Mouse (Mus musculus) heart, adult 8-10 months (tissue): ENCODE data around the gene Cdh23. TPM values are rescaled to one million over a fixed set of nuclear protein-coding genes. Genes with fewer than 3 reads are reported as not detected.
A peak's percentile ranks its signal among the peaks of the same experiment; 100 is the strongest.

Experiments used
- DNase-seq: peaks from one replicate; pipeline ENCODE4 v3.0.0; 2022; ENCODE audit warnings: low spot score
- total RNA-seq, 4 experiments: library from RNA; stranded (reverse); gene quantifications; 2 replicates each; pipeline ENCODE4 v1.2.4; 2022

The Cdh23 gene
- total RNA-seq, 4 experiments from 2014 or later: 5.5 to 7.6 (median 5.6) TPM

DNA sequence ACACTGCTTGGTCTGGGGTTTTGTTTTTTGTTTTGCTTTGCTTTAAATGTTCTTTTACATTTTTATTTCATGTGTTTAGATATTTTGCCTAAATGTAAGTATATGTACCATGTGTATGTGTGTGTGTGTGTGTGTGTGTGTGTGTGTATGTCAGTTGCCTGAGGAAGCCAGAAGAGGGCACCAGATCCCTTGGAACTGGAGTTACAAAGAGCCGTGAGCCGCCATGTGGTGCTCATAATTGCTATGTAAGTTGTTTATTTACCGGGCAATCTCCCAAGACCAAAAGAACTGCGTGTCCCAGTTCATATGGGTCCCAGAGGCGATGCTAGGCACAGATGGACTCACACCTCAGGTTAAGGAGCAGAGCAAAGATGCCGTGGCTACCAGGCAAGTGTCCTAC, 214.9 kb downstream of the Cdh23 start:
- DNase-seq: no peak

DNA sequence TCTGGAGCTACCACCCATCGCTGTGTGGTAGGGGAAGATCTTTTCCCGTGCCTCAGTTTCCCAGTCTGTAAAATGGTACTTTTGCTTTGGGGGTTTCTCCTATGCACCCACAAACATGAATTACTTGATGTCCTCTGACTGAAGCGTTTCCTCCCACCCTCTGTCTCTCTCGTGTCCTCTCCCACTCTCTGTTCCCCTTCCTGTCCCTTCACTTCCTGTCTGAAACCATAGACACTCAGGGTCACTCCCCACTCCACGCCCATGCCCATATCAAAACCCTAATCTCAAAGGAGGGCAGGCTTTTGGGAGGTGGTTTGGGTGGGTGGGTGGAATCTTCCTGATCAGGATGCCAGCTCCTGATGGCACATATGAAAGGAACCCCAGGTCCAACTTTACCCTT, 221.7 kb downstream of the Cdh23 start:
- DNase-seq: no peak

DNA sequence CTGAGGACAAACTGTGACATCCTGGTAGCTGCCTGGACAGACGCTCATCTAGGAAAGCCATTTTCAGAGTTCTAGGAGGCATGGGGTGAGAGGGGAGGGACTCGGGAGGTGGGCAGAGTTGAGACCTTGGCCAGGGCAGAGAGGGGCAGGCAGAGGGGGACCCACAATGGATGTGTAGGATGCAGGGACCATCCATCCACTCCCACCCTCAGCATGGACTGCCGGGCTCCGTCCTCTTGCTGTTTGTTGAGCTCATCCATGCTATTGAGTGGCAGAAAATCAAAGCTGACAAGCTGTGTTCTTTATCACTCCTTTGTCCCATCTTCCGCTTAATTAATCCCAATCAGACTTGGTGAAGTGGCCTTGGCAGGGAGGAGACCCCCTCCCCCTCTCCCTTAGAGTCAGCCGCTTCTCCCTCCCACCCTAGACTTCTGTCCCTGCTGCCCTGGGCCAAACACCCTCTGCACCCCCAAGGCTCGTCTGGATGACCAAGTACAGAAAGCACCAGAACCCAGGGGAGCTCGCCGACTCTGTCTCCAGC, 222.4 kb downstream of the Cdh23 start:
- DNase-seq: no peak

DNA sequence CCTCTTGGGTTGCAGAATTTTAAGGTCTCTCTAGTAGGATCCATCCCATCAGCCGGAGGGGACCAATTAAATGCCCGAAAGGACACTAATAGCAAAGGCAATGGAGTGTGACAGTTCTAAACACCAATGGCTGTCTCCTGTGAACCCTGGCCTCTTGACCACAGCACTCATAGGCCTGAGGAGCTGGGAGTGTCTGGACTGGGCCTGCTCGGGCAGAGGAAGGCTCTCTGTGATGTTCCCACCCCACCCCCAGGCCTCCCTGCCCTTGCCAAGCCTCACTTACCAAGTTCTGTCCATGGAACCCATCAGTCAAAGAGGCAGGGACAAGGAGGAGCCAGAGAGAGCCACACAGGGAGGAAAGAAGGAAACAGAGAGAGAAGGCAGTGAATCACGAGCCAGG, 228.5 kb downstream of the Cdh23 start:
- no peak for DNase-seq

DNA sequence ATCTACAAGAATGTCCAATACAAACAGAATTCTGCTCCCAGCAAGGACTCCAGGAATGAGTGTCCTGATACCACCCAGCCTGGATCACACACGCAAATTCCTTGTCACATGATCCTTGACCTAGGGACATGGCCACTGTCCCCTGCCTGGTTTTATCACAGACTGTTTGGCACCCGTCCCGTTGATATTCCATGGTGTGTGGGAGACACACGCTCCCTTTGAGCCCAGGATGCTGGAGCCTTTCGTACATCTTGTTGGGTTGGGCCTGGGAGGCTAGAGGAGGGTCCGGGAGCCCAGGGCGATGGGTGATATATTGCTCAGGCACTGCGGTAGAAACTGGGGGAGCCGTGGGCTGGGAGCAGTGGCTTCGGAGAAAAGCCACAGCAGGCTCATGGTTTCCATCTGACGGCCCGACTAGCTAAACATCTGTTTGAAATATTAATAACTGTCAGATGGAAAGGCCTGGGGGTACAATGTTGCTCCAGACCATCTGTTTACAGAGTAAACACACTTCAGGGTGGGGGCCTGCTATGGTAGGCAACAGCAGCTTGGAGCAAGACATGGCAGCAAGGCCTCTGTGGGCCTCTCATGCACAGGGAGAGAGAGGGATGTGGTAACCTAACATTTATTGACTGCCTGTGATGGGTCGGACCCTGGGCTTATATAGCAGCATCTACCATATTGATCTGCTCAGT, 232.2 kb downstream of the Cdh23 start:
- DNase-seq: no peak

DNA sequence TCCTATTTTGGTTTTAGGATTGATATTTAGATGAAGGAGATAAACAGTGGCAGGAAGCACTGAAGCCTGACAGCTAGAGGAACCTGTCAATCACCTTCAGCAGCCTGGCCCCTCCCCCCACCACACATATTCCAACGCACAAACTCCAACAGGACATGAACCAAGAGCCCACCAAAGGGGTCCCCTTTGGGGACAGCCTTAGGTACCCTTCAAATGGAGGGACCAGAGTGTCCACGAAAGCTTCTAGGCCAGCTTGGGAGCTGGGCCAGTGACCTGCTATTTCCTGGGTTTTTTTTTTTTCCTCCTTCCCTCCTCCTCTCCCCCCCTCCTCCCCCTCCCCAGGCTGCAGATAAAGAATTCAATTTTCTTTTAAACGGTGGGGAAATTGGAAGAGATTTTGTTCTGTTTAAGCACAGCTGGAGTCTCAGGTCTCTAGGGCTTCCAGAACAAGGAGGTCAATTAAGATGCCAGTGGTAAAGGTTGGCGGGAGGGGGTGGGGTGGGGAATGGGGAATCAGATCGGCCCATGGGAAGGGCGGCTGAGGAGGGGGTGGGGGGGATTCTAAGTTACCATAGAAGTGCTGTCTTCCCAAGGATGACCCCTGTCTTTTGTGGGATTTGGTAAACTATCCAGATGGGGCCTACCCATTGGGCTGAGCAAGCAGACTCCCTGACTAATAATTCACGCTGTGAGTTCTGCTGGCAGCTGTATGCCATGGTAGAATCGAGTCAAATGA, 239.5 kb downstream of the Cdh23 start:
- DNase-seq: no peak

DNA sequence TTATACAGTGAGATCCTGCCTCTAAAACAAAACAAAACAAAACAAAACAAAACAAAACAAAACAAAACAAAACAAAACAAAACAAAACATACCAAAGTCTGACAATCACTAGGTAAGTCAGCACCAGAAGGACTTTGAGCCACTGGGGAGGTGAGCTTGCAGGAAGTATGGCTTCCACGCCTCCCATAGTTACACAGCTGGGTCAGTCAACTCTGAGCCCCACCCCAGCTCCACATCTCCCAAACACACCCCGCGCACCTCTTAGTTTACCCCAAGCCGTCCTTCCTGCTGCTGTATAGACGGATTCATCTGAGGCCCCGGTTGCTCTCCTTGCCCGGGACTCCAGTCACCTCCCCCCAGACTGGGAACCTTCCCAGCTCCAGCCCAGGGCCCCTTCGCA, 241.1 kb downstream of the Cdh23 start:
- no peak for DNase-seq

DNA sequence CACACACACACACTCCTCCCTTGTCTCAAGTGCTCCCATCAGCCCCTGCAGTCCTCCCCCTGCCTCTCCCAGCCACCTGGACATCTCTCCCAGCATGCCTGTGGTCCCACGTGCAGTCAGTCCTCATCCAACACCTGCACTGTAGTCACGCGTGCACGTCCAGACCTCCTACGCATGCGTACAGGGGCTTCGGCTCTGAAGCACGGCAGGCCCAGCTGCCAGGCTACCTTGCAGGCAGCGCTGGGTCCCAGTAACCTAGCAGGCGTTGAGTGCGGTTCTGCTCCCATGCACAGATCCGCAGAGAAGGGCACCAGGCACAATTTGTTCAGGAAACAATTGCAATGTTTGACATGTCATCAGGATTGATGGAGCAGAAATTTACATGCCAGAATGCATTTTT, 249.1 kb downstream of the Cdh23 start:
- DNase-seq: no peak

DNA sequence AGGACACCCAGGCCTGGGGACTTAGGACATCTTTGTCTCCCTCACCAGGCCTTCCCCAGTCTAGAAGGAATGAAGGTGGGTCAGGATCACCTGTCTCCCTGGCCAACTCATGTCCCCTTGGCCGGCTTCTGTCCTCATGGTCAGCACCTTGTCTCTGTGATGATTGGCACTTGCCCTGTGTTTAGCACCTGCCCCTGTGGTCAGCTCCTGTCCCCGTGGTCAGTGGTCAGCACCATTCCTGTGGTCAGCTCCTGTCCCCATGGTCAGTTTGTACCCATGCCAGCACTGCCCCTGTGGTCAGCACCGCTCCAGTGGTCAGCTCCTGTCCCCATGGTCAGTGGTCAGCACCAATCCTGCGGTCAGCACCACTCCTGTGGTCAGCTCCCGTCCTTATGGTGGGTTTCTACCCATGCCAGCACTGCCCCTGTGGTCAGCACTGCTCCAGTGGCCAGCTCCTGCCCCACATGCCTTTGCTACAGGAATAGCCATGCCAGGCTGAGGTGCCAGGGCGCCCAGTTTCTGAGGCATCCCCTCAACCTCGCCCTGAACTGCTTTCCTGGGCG, 251.2 kb downstream of the Cdh23 start:
- DNase-seq: no peak

DNA sequence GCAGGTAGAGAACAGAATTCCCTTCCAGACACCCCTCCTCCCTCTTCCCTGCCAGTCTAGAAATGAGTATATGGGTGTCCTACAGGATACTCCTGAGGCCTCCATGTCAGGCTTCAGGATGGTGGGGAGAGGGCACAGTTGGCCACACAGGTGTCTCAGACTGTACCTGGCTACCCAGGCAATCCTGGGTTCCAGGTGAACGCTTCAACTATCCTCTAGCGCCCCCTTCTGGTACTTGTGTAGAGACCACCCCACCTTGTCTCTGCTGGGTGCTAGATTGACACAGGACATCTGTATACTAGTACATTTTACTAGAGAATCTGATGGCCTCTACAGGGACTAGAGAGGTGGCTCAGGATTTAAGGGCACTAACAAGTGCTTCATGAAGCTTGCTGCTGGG, 253.2 kb downstream of the Cdh23 start:
- DNase-seq: no peak

DNA sequence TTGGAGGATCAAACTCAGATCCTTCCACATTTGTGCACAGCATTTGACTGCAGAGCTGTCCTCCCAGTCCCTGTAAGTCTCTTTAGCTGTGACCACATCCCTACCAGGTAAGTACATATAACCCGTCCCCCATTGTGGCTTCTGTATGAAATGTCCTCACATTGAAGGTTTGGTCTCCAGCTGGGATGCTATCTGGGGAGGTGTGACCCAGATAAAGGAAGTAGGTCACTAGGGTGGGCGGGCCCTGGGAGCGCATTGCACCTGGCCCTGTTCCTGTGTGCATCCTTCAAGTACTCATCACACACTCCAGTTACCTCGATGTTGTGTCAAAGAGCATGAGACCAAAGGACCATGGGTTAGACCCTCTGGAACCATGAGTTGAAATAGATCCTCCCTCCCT, 254.0 kb downstream of the Cdh23 start:
- DNase-seq: no peak

DNA sequence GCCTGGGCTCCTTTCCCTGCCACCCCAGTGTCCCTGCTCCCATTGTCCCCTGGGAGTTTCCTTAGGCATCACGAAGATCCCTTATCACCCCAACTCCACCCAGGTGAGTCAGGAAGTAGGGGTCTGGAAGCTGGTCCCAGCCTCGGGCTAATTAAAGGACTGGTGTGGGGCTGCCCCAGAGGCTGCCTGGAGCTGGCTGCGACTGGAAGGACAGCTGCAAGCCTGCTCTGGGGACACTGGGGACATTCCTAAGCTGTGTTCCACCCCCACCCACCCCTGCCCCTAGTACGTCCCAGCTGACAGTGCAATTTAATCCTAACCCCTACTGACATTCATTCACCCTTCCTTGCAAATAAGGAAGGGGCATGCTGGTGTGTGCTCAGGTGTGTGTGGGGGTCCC, 263.6 kb downstream of the Cdh23 start:
- no peak for DNase-seq

DNA sequence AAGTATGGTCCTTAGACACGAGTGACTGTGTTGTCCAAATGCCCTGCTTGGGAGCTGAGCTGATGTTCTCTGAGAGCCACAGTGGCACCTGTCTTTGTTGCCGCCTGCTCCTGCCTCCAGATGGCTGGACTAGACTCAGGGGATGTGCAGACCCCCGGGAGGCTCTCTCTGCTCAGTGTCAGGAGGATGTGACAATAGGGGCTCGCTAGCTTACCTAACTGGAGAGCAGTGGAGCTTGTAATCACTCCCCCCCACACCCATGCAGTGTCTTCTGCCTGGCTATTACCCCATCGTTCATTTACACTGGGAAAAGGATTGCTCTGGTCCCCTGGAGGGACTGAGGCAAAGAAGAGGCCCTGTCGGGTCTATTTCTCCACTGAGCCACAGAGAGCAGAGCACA, 265.7 kb downstream of the Cdh23 start:
- no peak for DNase-seq

DNA sequence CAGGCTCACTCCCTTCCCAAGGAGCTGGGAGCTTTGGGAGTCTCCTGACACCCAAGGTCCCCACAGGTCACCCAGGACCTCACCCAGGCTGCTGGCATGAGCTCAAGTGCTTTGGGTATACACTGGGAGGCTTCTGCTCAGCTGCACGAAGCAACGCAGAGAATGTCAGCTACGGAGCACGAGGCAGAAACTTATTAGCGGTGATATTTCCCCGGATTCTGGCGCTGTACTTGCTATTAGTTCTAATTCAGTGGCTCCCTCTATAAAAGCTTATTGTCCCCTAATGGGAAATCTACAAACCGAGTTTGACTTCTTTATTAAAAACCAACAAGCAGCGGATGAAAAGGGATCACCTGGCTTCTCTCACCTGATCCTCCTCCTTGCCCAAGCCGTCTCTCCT, 266.3 kb downstream of the Cdh23 start:
- DNase-seq: no peak

DNA sequence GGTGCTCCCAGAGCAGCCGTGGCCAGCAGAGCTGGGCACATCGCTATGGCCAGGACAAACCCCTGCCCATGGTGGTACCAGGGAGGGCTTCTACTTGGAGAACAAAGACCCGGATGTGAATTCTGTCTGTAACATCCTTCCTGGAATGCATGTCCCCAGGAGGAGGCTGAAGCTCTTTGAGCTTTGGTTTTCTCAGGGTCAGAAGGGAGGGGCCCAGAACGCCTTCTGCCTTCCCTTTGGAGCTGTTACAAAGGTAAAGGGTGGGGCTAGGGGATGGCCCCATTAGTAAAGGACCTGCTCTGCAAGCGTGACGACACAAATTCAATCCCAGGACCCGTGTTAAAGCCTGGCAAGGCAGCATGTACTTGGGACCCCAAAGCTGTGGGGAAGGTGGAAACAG, 273.5 kb downstream of the Cdh23 start:
- no peak for DNase-seq

DNA sequence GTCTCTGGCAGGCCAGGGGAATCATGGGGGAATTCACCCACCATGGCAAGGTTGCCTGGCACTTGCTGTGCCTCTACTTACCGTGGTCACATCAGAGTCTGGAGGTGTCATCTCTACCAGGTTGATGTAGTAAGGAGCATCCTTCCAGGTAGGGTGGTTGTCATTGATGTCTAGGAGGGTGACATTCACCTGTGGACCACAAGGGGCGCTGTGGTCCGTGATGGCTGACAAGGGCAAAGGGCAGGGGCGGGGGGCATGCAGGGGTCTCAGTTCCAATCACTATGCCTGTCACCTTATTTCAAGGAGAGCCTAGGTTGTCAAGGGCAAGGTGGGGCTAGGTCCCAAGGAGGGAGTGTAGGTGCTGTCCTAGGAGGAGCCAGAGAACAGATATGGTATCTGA, 276.7 kb downstream of the Cdh23 start:
- DNase-seq: no peak

DNA sequence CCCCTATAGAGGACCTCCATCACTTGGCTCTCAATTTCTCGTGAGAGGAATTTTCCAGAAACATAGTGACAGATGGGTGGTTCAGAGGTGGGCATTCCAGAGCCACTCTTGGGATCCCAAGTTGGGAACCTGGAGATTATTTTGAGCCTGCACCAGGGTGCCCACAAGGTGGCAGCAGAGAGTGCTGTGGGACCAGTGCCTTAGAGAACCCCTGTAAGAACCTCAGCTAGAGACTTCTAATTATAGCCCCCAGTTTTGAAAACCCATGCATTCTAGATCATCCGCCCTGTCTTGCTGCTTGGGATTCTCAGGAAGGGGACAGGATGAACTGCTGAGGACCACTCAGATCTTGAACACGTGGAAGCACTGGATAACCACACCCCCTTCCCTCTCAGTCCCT, 278.2 kb downstream of the Cdh23 start:
- peak; percentile 45 for DNase-seq

DNA sequence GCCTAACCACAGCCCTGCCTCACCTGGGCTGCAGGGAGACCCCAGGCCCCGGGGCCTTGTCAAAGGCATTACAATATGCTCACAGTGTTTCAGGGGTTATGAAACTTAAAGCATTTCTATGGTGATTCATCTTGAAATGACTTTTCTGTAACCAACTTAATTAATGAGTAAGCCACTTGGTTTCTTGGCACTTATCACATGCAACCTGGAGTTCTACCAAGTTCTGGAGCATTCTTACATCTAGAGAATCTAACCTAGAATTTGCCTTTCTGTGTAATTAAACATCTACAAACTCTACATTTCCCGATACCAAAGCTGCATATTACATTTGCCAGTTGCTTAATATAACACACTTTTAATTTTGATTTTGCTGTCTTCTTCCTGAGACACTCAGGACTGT, 279.2 kb downstream of the Cdh23 start:
- no peak for DNase-seq

DNA sequence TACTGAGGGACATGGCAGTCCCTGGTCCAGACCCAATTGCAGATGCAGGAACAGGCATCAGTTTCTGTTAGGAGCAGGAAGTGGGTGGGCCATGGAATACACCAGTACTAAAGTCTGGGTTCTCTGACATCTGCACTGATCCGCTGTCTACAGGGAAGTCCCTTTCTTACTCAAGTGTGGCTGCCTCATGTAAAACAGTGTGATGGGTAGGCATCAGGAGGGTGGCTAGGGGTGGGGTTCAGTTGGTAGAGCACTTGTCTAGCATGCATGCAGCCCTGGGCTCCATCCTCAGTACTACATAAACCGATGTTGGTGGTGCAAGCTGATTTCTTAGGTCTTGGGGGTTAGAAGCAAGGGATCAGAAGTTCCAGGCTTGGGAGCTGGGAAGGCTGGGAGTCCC, 282.5 kb downstream of the Cdh23 start:
- DNase-seq: no peak

DNA sequence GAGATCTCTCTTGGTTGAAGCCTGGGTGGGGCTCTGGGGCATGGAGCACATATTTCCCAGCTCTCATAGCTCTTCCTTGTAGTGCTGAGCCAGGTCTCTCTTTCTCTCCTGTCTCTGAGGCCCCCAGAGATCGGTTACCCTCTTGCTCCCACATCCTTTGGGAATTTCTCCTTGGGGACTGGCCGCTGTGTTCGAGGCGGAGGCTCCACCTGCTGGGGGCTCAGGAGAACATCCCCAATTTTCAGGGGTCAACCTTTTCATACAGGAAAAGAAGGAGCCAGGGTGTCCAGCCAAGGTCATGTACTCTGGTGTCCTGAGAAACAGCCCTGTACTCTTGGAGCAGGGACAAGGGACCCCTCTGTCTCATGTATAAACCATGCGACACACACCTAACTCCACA, 284.5 kb downstream of the Cdh23 start:
- DNase-seq: no peak

DNA sequence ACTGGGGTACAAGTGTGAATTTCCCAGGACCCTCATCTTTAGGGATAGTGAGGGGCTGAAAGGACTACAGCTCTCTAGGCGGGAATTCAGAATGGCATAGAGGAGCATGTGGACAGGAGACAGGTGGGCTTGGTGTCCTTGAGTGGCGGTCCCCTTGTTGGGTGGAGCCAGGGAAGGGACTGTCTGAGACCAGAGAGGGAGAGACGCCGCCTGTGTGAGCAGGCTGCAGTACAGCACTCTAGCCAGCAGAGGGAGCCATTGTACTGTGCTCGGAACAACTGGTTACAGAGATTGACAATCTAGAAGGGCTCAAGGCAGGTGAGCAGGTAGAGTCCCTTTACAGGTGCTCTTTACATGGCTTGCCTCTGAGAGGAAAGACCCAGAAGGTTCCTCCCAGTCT, 288.5 kb downstream of the Cdh23 start:
- DNase-seq: peak; percentile 58

DNA sequence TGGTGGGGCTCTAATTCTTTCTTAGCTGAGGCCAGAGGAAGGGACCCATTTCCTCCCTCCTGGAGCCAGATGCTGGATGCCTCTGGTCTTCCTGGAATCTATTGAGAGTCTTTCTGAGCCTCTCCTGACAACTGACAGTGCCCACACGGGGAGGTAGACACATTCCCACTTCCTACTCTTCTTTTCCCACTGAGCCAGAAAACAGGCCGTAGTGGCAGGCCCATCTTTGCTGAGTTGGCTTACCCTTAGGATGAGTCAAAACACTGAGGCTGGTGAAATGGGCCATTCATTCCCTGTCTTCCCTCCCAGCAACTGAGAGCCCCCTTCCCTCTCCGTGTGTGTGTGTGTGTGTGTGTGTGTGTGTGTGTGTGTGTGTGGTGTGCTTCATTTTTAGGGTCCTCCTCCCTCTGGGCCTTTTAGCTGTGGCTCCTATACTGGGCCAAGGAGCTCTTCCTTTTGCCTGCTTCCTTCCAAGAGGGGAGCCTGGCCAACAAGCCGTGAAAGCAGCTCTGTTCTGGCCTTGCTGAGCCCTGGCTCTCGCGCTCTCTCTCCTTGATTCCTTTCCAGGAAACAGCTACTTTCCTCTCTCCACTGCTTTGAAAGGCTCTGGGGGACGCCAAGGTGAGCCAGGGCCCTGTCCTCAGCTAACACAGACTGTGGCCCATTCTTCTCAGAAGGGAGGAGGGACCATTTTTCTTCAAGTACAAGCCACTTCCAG, 290.7 kb downstream of the Cdh23 start:
- DNase-seq: peak; percentile 33
